Mouse (Mus musculus) bone marrow, adult 2 months (tissue): ENCODE measurements around the gene Nudt9. TPM values are rescaled to one million over a fixed set of nuclear protein-coding genes. Genes with fewer than 3 reads are reported as not detected.

ENCODE experiments used
- H3K27ac ChIP-seq: fragments of 200-500 bp; 2 replicates; pipeline ENCODE4 v1.5.1; 2012; ENCODE audit warnings: low read depth, mild to moderate bottlenecking, control low read depth, inconsistent platforms, low read length; ENCODE audit not compliant: control insufficient read depth, poor library complexity, insufficient read depth
- H3K4me1 ChIP-seq: fragments of 200-500 bp; 2 replicates; pipeline ENCODE4 v1.6.1; 2011; ENCODE audit warnings: low read length; ENCODE audit not compliant: control insufficient read depth, insufficient read depth
- H3K4me3 ChIP-seq: fragments of 200-500 bp; replicated peaks from 2 replicates; pipeline ENCODE3; 2011; ENCODE audit warnings: mild to moderate bottlenecking, low read depth, low read length, control low read depth; ENCODE audit not compliant: control insufficient read depth
- CTCF ChIP-seq: fragments of 200-500 bp; IDR thresholded peaks from 2 replicates; pipeline ENCODE4 v1.5.1; 2011; ENCODE audit warnings: low read length, control low read depth; ENCODE audit not compliant: control insufficient read depth, insufficient read depth
- POLR2A ChIP-seq: fragments of 200-500 bp; IDR thresholded peaks from 2 replicates; pipeline ENCODE4 v1.6.1; 2011; ENCODE audit warnings: low read depth, mild to moderate bottlenecking, control low read depth, low read length, borderline replicate concordance; ENCODE audit not compliant: control insufficient read depth
- WGBS: fragments of 180-500 bp; shearing (Covaris S2); methylation state at CpG from one replicate; pipeline ENCODE4 v1.1.7; 2018; 5-methylcytosine and 5-hydroxymethylcytosine counted together
- polyA plus RNA-seq: library from polyadenylated mRNA; stranded (reverse); fragments of >200 nt; gene quantifications from 2 replicates; pipeline ENCODE4 v1.2.4, GENCODE M21; 2011; ENCODE audit warnings: low replicate concordance; ENCODE audit not compliant: missing spikeins, insufficient read depth, insufficient read length

The Nudt9 gene
- 32.5 and 34.8 TPM in 2 replicates for polyA plus RNA-seq

- Histone ChIP-seq H3K27ac (peak within 1 kb of the TSS; percentile 88), H3K4me3 (peak within 1 kb of the TSS; percentile 82), H3K4me1 (no peaks in the 10 kb centered on the region; the same call in 1 of the 2 replicates)
- TF ChIP-seq POLR2A = peak; percentile 66; the same call in 1 of the 2 replicates
- TF ChIP-seq CTCF = no peak
- 4% methylated on average over 87 of the region's 90 CpGs for WGBS
Observed at GRCm38 (mm10) chr5:104046256-104047199, at the start of gene Nudt9. Gene Nudt9, plus strand, starts transcription at chr5:104046306.

GRCm38 (mm10) chr5:103998739-103999138 is 47.4 kb upstream of the Nudt9 start:
- H3K27ac ChIP-seq = no peak overlapping the region
- no peak for TF ChIP-seq POLR2A
- 31% methylated on average over 5 of the region's 5 CpGs for WGBS

GRCm38 (mm10) chr5:103999738-104000137 is 46.4 kb upstream of the Nudt9 start:
- TF ChIP-seq CTCF (peak; percentile 93), POLR2A (no peak)
- no peaks in the 10 kb centered on the region; the same call in 1 of the 2 replicates for H3K4me1 ChIP-seq
- WGBS = 7% methylated on average over 5 of the region's 5 CpGs
- H3K4me3 ChIP-seq = no peak overlapping the region
- H3K27ac ChIP-seq = no peak overlapping the region

More at GRCm38 (mm10) chr5:103998739-103999138, 47.4 kb upstream of the Nudt9 start:
- H3K4me3 ChIP-seq = no peak overlapping the region
- no peaks in the 10 kb centered on the region; the same call in 1 of the 2 replicates for H3K4me1 ChIP-seq

GRCm38 (mm10) chr5:104002549-104003255 is 43.4 kb upstream of the Nudt9 start:
- H3K27ac ChIP-seq = no peak overlapping the region
- H3K4me1 ChIP-seq = no peaks in the 10 kb centered on the region; the same call in 1 of the 2 replicates
- TF ChIP-seq POLR2A (no peak), CTCF (no peak)
- WGBS = 86% methylated on average over 18 of the region's 18 CpGs
- H3K4me3 ChIP-seq = no peak overlapping the region

GRCm38 (mm10) chr5:104003256-104003931 is 42.7 kb upstream of the Nudt9 start:
- no peak overlapping the region for H3K27ac ChIP-seq
- no peak overlapping the region for H3K4me3 ChIP-seq
- no peaks in the 10 kb centered on the region; the same call in 1 of the 2 replicates for H3K4me1 ChIP-seq
- WGBS = 83% methylated on average over 15 of the region's 15 CpGs
- no peak for TF ChIP-seq CTCF
- TF ChIP-seq POLR2A = no peak

- 82% methylated on average over 2 of the region's 2 CpGs for WGBS
- no peak for TF ChIP-seq POLR2A
- TF ChIP-seq CTCF = no peak
- Histone ChIP-seq H3K4me1 (no peaks in the 10 kb centered on the region; the same call in 1 of the 2 replicates), H3K27ac (no peak overlapping the region), H3K4me3 (no peak overlapping the region)
Observed at GRCm38 (mm10) chr5:104003955-104004354, 42.2 kb upstream of the Nudt9 start.

GRCm38 (mm10) chr5:104006811-104007210 is 39.3 kb upstream of the Nudt9 start:
- Histone ChIP-seq H3K4me3 (no peak overlapping the region), H3K27ac (no peak overlapping the region), H3K4me1 (no peaks in the 10 kb centered on the region)
- 63% methylated on average over 3 of the region's 3 CpGs for WGBS
- TF ChIP-seq CTCF = no peak
- TF ChIP-seq POLR2A = no peak

GRCm38 (mm10) chr5:104007801-104008200 is 38.3 kb upstream of the Nudt9 start:
- H3K4me1 ChIP-seq = no peaks in the 10 kb centered on the region
- H3K27ac ChIP-seq = no peak overlapping the region
- 70% methylated on average over 5 of the region's 5 CpGs for WGBS
- TF ChIP-seq POLR2A (no peak), CTCF (no peak)
- no peak overlapping the region for H3K4me3 ChIP-seq
